Mouse (Mus musculus): ENCODE data around the gene Pde3a. TPM values are rescaled to one million over a fixed set of nuclear protein-coding genes. Genes with fewer than 3 reads are reported as not detected.
A peak's percentile ranks its signal among the peaks of the same experiment; 100 is the strongest.

The Pde3a gene
- polyA plus RNA-seq, 1 experiment from 2014 or later: 26.9 TPM

- ATAC-seq (replicated peaks; ENCODE audit: low FRiP score, low TSS enrichment, low read depth) (no peak), DNase-seq (ENCODE audit: low spot score) (no peak)
- Histone ChIP-seq H3K4me1 (replicated peaks; ENCODE audit: control insufficient read depth, insufficient read depth, low read length) (no peaks in the 10 kb centered on the region), H3K4me3 (ENCODE audit: low read depth, low read length) (no peak overlapping the region), H3K9me3 (ENCODE audit: control insufficient read depth, low read length) (peaks cover 7% of the 10 kb centered on the region), H3K4me2 (ENCODE audit: low read length) (no peak overlapping the region), H3K36me3 (ENCODE audit: control insufficient read depth, insufficient read depth, low read length) (peaks cover 36% of the 10 kb centered on the region), H3K27ac (ENCODE audit: low read depth) (no peak overlapping the region), H3K9ac (ENCODE audit: low read length) (no peak overlapping the region), H3K27me3 (replicated peaks; ENCODE audit: control insufficient read depth, insufficient read depth, low read length) (no peaks in the 10 kb centered on the region)
- 58% methylated on average over 2 of the region's 2 CpGs for WGBS
Observed at GRCm38 (mm10) chr6:141474223-141474622, 225.2 kb downstream of the Pde3a start.

- Histone ChIP-seq H3K27me3 (replicated peaks; ENCODE audit: control insufficient read depth, insufficient read depth, low read length) (no peaks in the 10 kb centered on the region), H3K36me3 (ENCODE audit: control insufficient read depth, insufficient read depth, low read length) (peaks cover 36% of the 10 kb centered on the region), H3K4me1 (replicated peaks; ENCODE audit: control insufficient read depth, insufficient read depth, low read length) (no peaks in the 10 kb centered on the region), H3K9ac (ENCODE audit: low read length) (no peak overlapping the region), H3K9me3 (ENCODE audit: control insufficient read depth, low read length) (peaks cover 6% of the 10 kb centered on the region), H3K4me3 (ENCODE audit: low read depth, low read length) (no peak overlapping the region), H3K4me2 (ENCODE audit: low read length) (no peak overlapping the region), H3K27ac (ENCODE audit: low read depth) (no peak overlapping the region)
- WGBS: 62% methylated on average over 3 of the region's 3 CpGs
- ATAC-seq (replicated peaks; ENCODE audit: low FRiP score, low TSS enrichment, low read depth) (no peak), DNase-seq (ENCODE audit: low spot score) (no peak)
Observed at GRCm38 (mm10) chr6:141474696-141475095, 225.6 kb downstream of the Pde3a start.

- DNase-seq (ENCODE audit: low spot score): no peak
- Histone ChIP-seq H3K27ac (ENCODE audit: low read depth) (no peak overlapping the region), H3K9ac (ENCODE audit: low read length) (no peak overlapping the region), H3K27me3 (replicated peaks; ENCODE audit: control insufficient read depth, insufficient read depth, low read length) (no peaks in the 10 kb centered on the region), H3K4me3 (ENCODE audit: low read depth, low read length) (no peak overlapping the region), H3K9me3 (ENCODE audit: control insufficient read depth, low read length) (no peaks in the 10 kb centered on the region), H3K36me3 (ENCODE audit: control insufficient read depth, insufficient read depth, low read length) (peaks cover 51% of the 10 kb centered on the region), H3K4me2 (ENCODE audit: low read length) (no peak overlapping the region), H3K4me1 (replicated peaks; ENCODE audit: control insufficient read depth, insufficient read depth, low read length) (peaks cover 4% of the 10 kb centered on the region; the same call in 1 of the 2 replicates)
- ATAC-seq (replicated peaks; ENCODE audit: low FRiP score, low TSS enrichment, low read depth): no peak
- WGBS: 60% methylated on average over 10 of the region's 10 CpGs
Observed at GRCm38 (mm10) chr6:141485302-141486021, 236.4 kb downstream of the Pde3a start.

GRCm38 (mm10) chr6:141487266-141487665 is 238.2 kb downstream of the Pde3a start:
- Histone ChIP-seq H3K4me3 (ENCODE audit: low read depth, low read length) (no peak overlapping the region), H3K9me3 (ENCODE audit: control insufficient read depth, low read length) (no peaks in the 10 kb centered on the region), H3K4me1 (replicated peaks; ENCODE audit: control insufficient read depth, insufficient read depth, low read length) (peaks cover 4% of the 10 kb centered on the region; the same call in 1 of the 2 replicates), H3K4me2 (ENCODE audit: low read length) (no peak overlapping the region), H3K36me3 (ENCODE audit: control insufficient read depth, insufficient read depth, low read length) (peaks cover 47% of the 10 kb centered on the region), H3K27me3 (replicated peaks; ENCODE audit: control insufficient read depth, insufficient read depth, low read length) (no peaks in the 10 kb centered on the region), H3K9ac (ENCODE audit: low read length) (no peak overlapping the region), H3K27ac (ENCODE audit: low read depth) (no peak overlapping the region)
- 72% methylated on average over 7 of the region's 7 CpGs for WGBS
- DNase-seq (ENCODE audit: low spot score): no peak
- ATAC-seq (replicated peaks; ENCODE audit: low FRiP score, low TSS enrichment, low read depth): no peak

GRCm38 (mm10) chr6:141488619-141489018 is 239.6 kb downstream of the Pde3a start:
- H3K4me2 ChIP-seq (ENCODE audit: low read length): no peak overlapping the region
- ATAC-seq (replicated peaks; ENCODE audit: low FRiP score, low TSS enrichment, low read depth) (no peak), DNase-seq (ENCODE audit: low spot score) (peak; percentile 68)
- no peaks in the 10 kb centered on the region for H3K27me3 ChIP-seq (replicated peaks; ENCODE audit: control insufficient read depth, insufficient read depth, low read length)
- H3K36me3 ChIP-seq (ENCODE audit: control insufficient read depth, insufficient read depth, low read length): peaks cover 57% of the 10 kb centered on the region
- no peak overlapping the region for H3K27ac ChIP-seq (ENCODE audit: low read depth)
- H3K4me1 ChIP-seq (replicated peaks; ENCODE audit: control insufficient read depth, insufficient read depth, low read length): peaks cover 4% of the 10 kb centered on the region; the same call in 1 of the 2 replicates
- no peak overlapping the region for H3K9ac ChIP-seq (ENCODE audit: low read length)
- no peaks in the 10 kb centered on the region for H3K9me3 ChIP-seq (ENCODE audit: control insufficient read depth, low read length)
- 19% methylated on average over 11 of the region's 11 CpGs for WGBS
- no peak overlapping the region for H3K4me3 ChIP-seq (ENCODE audit: low read depth, low read length)

GRCm38 (mm10) chr6:141494909-141495308 is 245.8 kb downstream of the Pde3a start:
- no peaks in the 10 kb centered on the region for H3K4me1 ChIP-seq (replicated peaks; ENCODE audit: control insufficient read depth, insufficient read depth, low read length)
- WGBS: 86% methylated on average over 4 of the region's 4 CpGs
- DNase-seq (ENCODE audit: low spot score) (no peak), ATAC-seq (replicated peaks; ENCODE audit: low FRiP score, low TSS enrichment, low read depth) (no peak)
- H3K36me3 ChIP-seq (ENCODE audit: control insufficient read depth, insufficient read depth, low read length): peaks cover 59% of the 10 kb centered on the region
- H3K4me2 ChIP-seq (ENCODE audit: low read length): no peak overlapping the region
- H3K4me3 ChIP-seq (ENCODE audit: low read depth, low read length): no peak overlapping the region
- H3K27ac ChIP-seq (ENCODE audit: low read depth): no peak overlapping the region
- no peak overlapping the region for H3K9ac ChIP-seq (ENCODE audit: low read length)
- no peaks in the 10 kb centered on the region for H3K27me3 ChIP-seq (replicated peaks; ENCODE audit: control insufficient read depth, insufficient read depth, low read length)
- no peaks in the 10 kb centered on the region for H3K9me3 ChIP-seq (ENCODE audit: control insufficient read depth, low read length)

- Histone ChIP-seq H3K27ac (ENCODE audit: low read depth) (no peak overlapping the region), H3K4me2 (ENCODE audit: low read length) (no peak overlapping the region), H3K9ac (ENCODE audit: low read length) (no peak overlapping the region), H3K27me3 (replicated peaks; ENCODE audit: control insufficient read depth, insufficient read depth, low read length) (no peaks in the 10 kb centered on the region), H3K4me3 (ENCODE audit: low read depth, low read length) (no peak overlapping the region), H3K9me3 (ENCODE audit: control insufficient read depth, low read length) (no peaks in the 10 kb centered on the region), H3K4me1 (replicated peaks; ENCODE audit: control insufficient read depth, insufficient read depth, low read length) (no peaks in the 10 kb centered on the region), H3K36me3 (ENCODE audit: control insufficient read depth, insufficient read depth, low read length) (peaks cover 53% of the 10 kb centered on the region)
- DNase-seq (ENCODE audit: low spot score) (no peak), ATAC-seq (replicated peaks; ENCODE audit: low FRiP score, low TSS enrichment, low read depth) (no peak)
- 41% methylated on average over 13 of the region's 13 CpGs for WGBS
Observed at GRCm38 (mm10) chr6:141495634-141496418, 246.8 kb downstream of the Pde3a start.

GRCm38 (mm10) chr6:141499511-141499910 is 250.4 kb downstream of the Pde3a start:
- H3K4me2 ChIP-seq (ENCODE audit: low read length): no peak overlapping the region
- no peaks in the 10 kb centered on the region for H3K27me3 ChIP-seq (replicated peaks; ENCODE audit: control insufficient read depth, insufficient read depth, low read length)
- no peaks in the 10 kb centered on the region for H3K4me1 ChIP-seq (replicated peaks; ENCODE audit: control insufficient read depth, insufficient read depth, low read length)
- H3K4me3 ChIP-seq (ENCODE audit: low read depth, low read length): no peak overlapping the region
- no peak overlapping the region for H3K27ac ChIP-seq (ENCODE audit: low read depth)
- DNase-seq (ENCODE audit: low spot score) (no peak), ATAC-seq (replicated peaks; ENCODE audit: low FRiP score, low TSS enrichment, low read depth) (no peak)
- H3K9ac ChIP-seq (ENCODE audit: low read length): no peak overlapping the region
- peaks cover 22% of the 10 kb centered on the region for H3K36me3 ChIP-seq (ENCODE audit: control insufficient read depth, insufficient read depth, low read length)
- no peaks in the 10 kb centered on the region for H3K9me3 ChIP-seq (ENCODE audit: control insufficient read depth, low read length)
